Mouse (Mus musculus) CH12.LX (cell line): ENCODE measurements around the gene Trp53i13.

Source experiments
- CTCF ChIP-seq, 2 experiments: IDR thresholded peaks in 1 of 2; conservative IDR thresholded peaks in 1 of 2; 2 replicates each; pipeline ENCODE4 v1.5.1; 2011 to 2012; ENCODE audit warnings: low read depth in 2 of 2, low read length in 2 of 2, improper control_type of control experiment in 1 of 2, inconsistent platforms in 1 of 2, mild to moderate bottlenecking in 1 of 2, moderate library complexity in 1 of 2
- ELF1 ChIP-seq: IDR thresholded peaks from 2 replicates; pipeline ENCODE4 v1.6.1; 2014; ENCODE audit warnings: low read depth, mild to moderate bottlenecking, inconsistent platforms, low read length, improper control_type of control experiment
- MAFK ChIP-seq: IDR thresholded peaks from 2 replicates; pipeline ENCODE4 v1.6.1; 2011; ENCODE audit warnings: low read length, improper control_type of control experiment; ENCODE audit not compliant: insufficient replicate concordance
- MAX ChIP-seq: IDR thresholded peaks from 2 replicates; pipeline ENCODE4 v1.6.1; 2011; ENCODE audit warnings: low read length, improper control_type of control experiment
- MYC ChIP-seq: IDR thresholded peaks from 2 replicates; pipeline ENCODE4 v1.6.1; 2011; ENCODE audit warnings: low read depth, mild to moderate bottlenecking, improper control_type of control experiment, low read length
- POLR2A ChIP-seq: IDR thresholded peaks from 2 replicates; pipeline ENCODE4 v1.6.1; 2011; ENCODE audit warnings: low read depth, mild to moderate bottlenecking, improper control_type of control experiment, low read length
- POLR2AphosphoS2 ChIP-seq: IDR thresholded peaks from 2 replicates; pipeline ENCODE4 v1.6.1; 2011; ENCODE audit warnings: low read depth, low read length, improper control_type of control experiment
- RAD21 ChIP-seq: IDR thresholded peaks from 2 replicates; pipeline ENCODE4 v1.6.1; 2011; ENCODE audit warnings: low read depth, mild to moderate bottlenecking, low read length, improper control_type of control experiment, moderate library complexity
- SIN3A ChIP-seq: IDR thresholded peaks from 2 replicates; pipeline ENCODE4 v1.6.1; 2012; ENCODE audit warnings: low read length, improper control_type of control experiment, inconsistent platforms
- SMC3 ChIP-seq: IDR thresholded peaks from 2 replicates; pipeline ENCODE4 v1.6.1; 2011; ENCODE audit warnings: low read depth, low read length, improper control_type of control experiment
- UBTF ChIP-seq: IDR thresholded peaks from 2 replicates; pipeline ENCODE4 v1.6.1; 2012; ENCODE audit warnings: low read depth, mild to moderate bottlenecking, inconsistent platforms, low read length, improper control_type of control experiment, moderate library complexity
- ZC3H11A ChIP-seq: IDR thresholded peaks from 2 replicates; pipeline ENCODE4 v1.6.1; 2012; ENCODE audit warnings: low read depth, mild to moderate bottlenecking, inconsistent platforms, low read length, improper control_type of control experiment

GRCm38 (mm10) chr11:77506941-77507340, 8.8 kb downstream of the Trp53i13 start:
- TF ChIP-seq MYC (no peak), UBTF (no peak), POLR2AphosphoS2 (no peak), MAFK (no peak), SMC3 (no peak), CTCF (conservative IDR thresholded peaks at IDR 0.05 in 1 of 2, IDR thresholded peaks at IDR 0.05 in 1 of 2; ENCODE audit: low read depth in 2 of 2, low read length in 2 of 2) (no peak), POLR2A (no peak), ELF1 (no peak), RAD21 (no peak), MAX (no peak), ZC3H11A (no peak), SIN3A (no peak)
